Mouse (Mus musculus) thymus, adult 18-20 months (tissue): ENCODE data around the gene Lcmt1.

ENCODE experiments used
- DNase-seq, 2 experiments: peaks; one replicate each; pipeline ENCODE4 v3.0.0; 2022; ENCODE audit warnings: mixed read lengths in 2 of 2

The Lcmt1 gene

GRCm38 (mm10) chr7:123462070-123462501, 92.5 kb downstream of the Lcmt1 start, which contains the start of gene Aqp8:
TSS of gene Aqp8 (plus strand) at chr7:123462291.
- DNase-seq: no peak

DNA sequence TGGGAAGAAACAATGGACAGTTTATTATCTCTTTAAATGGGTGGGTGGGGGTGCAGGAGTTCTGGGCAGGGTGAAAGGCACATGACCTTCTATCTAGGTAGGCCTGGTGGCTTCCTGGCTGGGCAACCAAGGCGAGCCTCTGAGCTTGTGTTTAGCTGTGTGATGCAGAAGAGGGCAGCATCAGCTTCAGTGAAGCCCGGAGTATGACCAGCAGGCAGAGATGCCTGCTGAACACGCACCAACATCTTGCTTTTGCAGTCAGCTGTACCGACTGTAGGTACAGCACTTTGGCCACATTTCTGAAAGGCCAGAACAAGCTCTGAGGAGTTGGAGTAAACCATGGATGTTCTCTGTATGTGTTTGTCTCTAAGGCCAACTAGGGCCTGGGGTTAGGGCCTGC, 94.0 kb downstream of the Lcmt1 start:
- DNase-seq: no peak

DNA sequence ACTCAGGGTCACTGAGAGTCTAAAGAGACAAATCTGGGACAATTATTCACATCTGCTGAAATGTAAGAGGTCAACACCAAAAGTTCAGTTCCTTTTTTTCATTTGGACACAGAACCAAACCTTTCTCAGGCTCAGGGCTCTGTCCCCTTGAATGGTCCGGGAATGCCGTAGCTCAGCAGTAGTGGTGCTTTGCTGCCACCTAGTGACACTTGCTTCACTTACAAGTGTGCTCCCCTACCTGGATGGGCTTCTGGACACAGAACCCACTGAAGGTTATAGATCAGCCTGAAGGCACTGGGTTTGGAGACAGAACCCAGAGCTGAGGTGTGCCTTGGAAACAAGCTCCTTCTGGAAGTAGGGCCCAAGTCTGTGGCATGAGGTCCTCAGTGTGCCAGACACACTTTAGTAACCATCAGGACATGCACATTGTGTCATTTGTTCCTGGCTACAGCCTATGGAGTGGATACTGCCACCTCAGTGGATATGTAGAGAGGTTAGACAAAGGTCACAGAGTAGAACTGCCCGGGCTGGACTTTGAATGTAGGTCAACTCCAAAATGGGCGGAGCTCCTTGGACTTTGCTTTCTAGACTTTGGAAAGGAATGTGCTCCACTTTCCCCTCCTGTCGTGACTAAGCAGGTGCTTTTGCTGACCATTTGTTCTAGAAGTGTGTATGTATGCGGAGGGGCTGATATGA, 96.3 kb downstream of the Lcmt1 start:
- peak in 1 of 2 experiments; percentile 9 for DNase-seq

DNA sequence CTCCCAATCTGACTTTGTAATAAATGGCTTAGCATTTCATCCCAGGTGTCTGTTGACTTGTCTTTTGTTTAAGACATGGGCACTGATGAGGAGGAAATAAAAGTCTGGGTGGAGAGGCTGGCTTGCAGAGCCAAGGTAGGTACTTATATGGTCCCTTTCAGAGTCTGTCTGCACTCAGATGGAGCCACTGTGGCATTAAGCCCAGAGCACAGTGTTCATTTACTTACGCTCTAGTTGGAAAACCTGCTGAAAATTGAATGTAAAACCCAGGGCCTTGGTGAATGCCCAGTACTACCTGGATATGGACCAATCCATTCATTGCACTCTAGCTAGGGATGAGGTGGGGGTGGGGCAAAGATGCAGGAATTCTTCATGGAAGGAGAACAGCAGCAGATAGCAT, 98.4 kb downstream of the Lcmt1 start:
- no peak for DNase-seq
